Mouse (Mus musculus) heart, adult 2 months (tissue): ENCODE measurements around the gene Prdm12.

Source experiments
- CTCF ChIP-seq: fragments of 200-600 bp; IDR thresholded peaks from 2 replicates; pipeline ENCODE4 v1.8.1; 2022; ENCODE audit warnings: antibody characterized with exemption, mild to moderate bottlenecking, moderate library complexity
- EP300 ChIP-seq: fragments of 200-500 bp; IDR thresholded peaks from 2 replicates; pipeline ENCODE4 v1.6.1; 2011; ENCODE audit warnings: low read depth, low read length, control low read depth; ENCODE audit not compliant: insufficient read depth
- POLR2A ChIP-seq: fragments of 200-500 bp; IDR thresholded peaks from 2 replicates; pipeline ENCODE4 v1.6.1; 2011; ENCODE audit warnings: mild to moderate bottlenecking, low read depth, low read length, control low read depth; ENCODE audit not compliant: insufficient read depth

GRCm38 (mm10) chr2:31670551-31671035 is 30.8 kb downstream of the Prdm12 start, which contains the start of gene Exosc2:
- TF ChIP-seq CTCF (no peak), POLR2A (peak; percentile 95), EP300 (0 out of 2 replicates have a peak, but pooled peaks have one; percentile 42)
